Mouse (Mus musculus): Measurements from ENCODE around the gene Cd3e. TPM values are rescaled to one million over a fixed set of nuclear protein-coding genes. Genes with fewer than 3 reads are reported as not detected.
"Not testable (repeated sequence)": the region's sequence is repeated elsewhere in the genome, so short reads cannot be mapped to it uniquely, and the experiment has no call there.

Cd3e gene
- not detected in 2 replicates for total RNA-seq (2017)

GRCm38 (mm10) chr9:45009180-45010078 lies at the start of gene Cd3e:
Gene Cd3e, minus strand, starts transcription at chr9:45009627.
- no peak for ATAC-seq (replicated peaks; ENCODE audit: low read depth, poor library complexity, severe bottlenecking)

GRCm38 (mm10) chr9:45058304-45058940 lies 49.0 kb upstream of the Cd3e start:
- ATAC-seq (replicated peaks; ENCODE audit: low read depth, poor library complexity, severe bottlenecking), result no peak

GRCm38 (mm10) chr9:45055082-45055713 lies 45.8 kb upstream of the Cd3e start, which contains the start of gene Mpzl3:
Gene Mpzl3, plus strand, starts transcription at chr9:45055186.
- ATAC-seq (replicated peaks; ENCODE audit: low read depth, poor library complexity, severe bottlenecking), result peak; percentile 58

GRCm38 (mm10) chr9:45050301-45050700 lies 40.9 kb upstream of the Cd3e start:
- ATAC-seq (replicated peaks; ENCODE audit: low read depth, poor library complexity, severe bottlenecking), result no peak

DNA sequence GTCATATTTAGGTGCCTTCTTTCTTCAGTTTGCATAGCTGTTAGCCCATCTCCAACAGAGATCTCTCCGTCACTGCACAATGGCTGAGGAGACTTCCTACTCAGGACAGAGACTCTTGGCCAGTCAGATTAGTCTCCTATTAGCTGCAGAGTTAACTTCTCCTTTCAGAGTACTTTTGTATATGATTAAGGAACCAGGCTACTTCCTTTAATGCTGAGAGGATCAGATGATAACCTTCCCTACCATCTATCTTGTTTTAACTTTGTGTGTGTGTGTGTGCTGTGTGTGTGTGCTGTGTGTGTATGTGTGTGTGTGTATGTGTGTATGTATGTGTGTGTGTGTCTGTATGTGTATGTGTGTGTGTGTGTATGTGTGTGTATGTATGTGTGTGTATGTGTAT lies 40.3 kb upstream of the Cd3e start:
- ATAC-seq (replicated peaks; ENCODE audit: low read depth, poor library complexity, severe bottlenecking), result peak; percentile 52

- peak; percentile 78 for ATAC-seq (replicated peaks; ENCODE audit: low read depth, poor library complexity, severe bottlenecking)
These were observed 39.1 kb upstream of the Cd3e start for GRCm38 (mm10) chr9:45048511-45048910.

DNA sequence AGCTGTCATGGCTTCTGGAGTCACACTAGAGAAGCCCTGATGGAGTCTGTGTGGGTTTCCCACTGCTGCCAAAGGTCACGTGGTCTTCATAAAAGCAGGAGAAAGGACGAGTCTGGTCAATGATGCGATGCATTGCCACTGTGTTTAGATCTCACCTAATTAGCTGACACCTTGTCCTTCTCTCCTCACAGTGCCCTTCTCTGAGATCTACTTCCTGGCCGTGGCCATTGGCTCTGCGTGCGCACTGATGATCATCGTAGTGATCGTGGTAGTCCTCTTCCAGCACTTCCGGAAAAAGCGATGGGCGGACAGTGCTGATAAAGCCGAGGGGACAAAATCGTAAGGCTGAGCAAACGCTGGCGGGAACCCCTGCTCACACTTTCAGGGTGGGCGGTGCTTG lies 37.5 kb upstream of the Cd3e start:
- ATAC-seq (replicated peaks; ENCODE audit: low read depth, poor library complexity, severe bottlenecking), result no peak

- no peak for ATAC-seq (replicated peaks; ENCODE audit: low read depth, poor library complexity, severe bottlenecking)
These were observed 33.5 kb upstream of the Cd3e start for GRCm38 (mm10) chr9:45042947-45043346.

- 0 out of 2 replicates have a peak, but pooled peaks have one; percentile 16 for ATAC-seq (replicated peaks; ENCODE audit: low read depth, poor library complexity, severe bottlenecking)
These were observed 32.8 kb upstream of the Cd3e start for GRCm38 (mm10) chr9:45042056-45042720.

GRCm38 (mm10) chr9:45041131-45041838 lies 31.9 kb upstream of the Cd3e start:
- peak; percentile 90 for ATAC-seq (replicated peaks; ENCODE audit: low read depth, poor library complexity, severe bottlenecking)

DNA sequence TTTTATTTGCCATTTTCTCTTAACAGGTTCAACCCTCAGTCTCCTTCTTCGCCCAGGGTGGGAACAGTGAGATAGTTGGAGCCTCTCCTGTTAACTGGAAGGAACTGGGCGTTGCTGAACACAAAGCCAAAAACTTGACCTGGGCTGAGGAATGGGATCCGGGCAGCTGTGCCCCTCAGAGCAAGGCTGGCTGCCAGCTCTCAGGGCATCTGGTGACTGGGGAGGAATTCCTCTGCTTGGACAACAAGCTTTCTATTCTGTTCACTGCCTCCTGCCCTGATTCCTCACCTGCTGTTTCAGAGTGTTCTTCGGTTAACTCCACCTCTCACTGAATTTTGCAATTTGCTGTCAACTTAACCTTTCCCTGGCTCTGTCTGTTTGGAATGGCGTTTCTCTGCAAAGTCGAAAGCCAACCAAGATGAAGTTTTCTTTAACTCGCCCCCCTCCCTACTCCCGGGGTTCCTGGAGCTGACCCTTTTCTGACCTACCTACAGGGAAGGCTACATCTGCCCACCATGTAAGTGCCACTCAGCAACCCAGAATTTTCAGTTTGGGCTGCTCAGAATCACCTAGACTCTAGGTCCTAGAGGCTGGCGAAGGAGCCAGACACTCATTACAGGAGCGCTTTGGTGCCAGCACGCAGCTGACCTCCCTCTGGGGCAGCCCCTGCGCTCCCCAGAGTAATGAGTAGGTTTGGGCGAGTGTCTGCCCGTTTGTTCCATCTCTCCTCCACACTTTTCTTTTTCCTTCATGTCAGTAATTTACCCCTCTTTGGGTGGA lies 30.8 kb upstream of the Cd3e start:
- no peak for ATAC-seq (replicated peaks; ENCODE audit: low read depth, poor library complexity, severe bottlenecking)

DNA sequence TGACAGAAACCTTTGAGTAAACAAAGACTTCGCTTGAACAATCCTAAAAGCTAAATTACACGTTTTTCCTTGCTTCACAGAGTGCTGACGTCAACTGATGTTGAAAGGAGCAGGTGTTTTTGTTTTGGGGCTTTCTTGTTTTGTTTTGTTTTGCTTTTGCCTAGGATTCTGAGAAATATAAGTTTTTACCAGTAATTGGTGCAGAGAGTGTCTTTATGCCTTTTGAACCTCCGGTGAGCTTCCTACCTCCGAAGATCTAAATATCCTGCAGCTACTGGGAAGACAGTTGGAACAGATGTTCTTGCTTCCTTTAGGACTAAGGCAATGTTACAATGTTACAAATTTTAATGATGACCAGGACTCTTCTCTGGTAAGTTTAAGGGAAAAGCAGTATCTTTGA lies 30.1 kb upstream of the Cd3e start, which contains the start of gene Mpzl2:
TSS of gene Mpzl2 (plus strand) at position 301 of the 400 bp plus-strand sequence.
- no peak for ATAC-seq (replicated peaks; ENCODE audit: low read depth, poor library complexity, severe bottlenecking)

- not testable (repeated sequence) for ATAC-seq (replicated peaks; ENCODE audit: low read depth, poor library complexity, severe bottlenecking)
These were observed 28.4 kb upstream of the Cd3e start for GRCm38 (mm10) chr9:45037803-45038202.

GRCm38 (mm10) chr9:45034526-45034925 lies 25.1 kb upstream of the Cd3e start:
- ATAC-seq (replicated peaks; ENCODE audit: low read depth, poor library complexity, severe bottlenecking), result no peak

- no peak for ATAC-seq (replicated peaks; ENCODE audit: low read depth, poor library complexity, severe bottlenecking)
These were observed 22.8 kb upstream of the Cd3e start for GRCm38 (mm10) chr9:45032261-45032660.

DNA sequence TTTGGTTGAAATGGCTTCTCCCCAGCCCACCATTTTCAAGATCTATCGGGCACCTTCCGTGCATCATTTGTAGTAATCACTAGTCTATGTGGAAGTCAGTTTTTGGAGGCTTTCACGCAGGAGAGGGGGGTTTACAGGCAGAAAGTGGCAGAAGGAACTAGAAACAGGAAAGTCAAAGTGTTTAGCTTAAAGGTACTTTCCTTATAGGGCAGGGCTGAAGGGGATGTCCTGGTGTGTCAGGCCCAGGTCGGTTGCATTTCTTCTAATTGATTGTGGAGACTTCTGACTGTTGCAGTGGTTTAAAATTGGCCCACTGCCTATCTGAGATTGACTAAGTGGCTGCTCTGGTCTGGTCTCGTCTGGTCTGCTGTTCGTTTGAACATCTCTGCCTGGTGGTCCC lies 20.9 kb upstream of the Cd3e start:
- no peak for ATAC-seq (replicated peaks; ENCODE audit: low read depth, poor library complexity, severe bottlenecking)

DNA sequence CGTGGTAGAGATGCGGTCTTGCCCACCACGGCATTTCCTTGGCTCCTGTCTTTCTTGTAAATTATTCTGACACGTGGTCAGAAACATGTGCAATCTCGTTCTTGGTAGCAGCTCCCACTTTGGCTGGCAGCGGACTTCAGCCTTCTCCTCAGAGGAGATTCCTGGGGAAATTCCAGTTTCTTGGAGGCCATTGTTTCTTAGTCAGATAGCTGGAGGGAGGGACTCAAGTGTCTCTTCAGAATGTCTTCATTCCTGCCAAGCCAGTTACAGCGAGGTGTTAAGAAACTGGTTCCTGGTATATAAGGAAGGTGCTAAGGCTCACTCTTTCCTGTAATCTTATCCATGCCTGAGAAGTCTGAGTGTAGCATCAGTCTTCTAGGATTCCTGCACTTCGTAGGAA lies 17.9 kb upstream of the Cd3e start:
- no peak for ATAC-seq (replicated peaks; ENCODE audit: low read depth, poor library complexity, severe bottlenecking)

DNA sequence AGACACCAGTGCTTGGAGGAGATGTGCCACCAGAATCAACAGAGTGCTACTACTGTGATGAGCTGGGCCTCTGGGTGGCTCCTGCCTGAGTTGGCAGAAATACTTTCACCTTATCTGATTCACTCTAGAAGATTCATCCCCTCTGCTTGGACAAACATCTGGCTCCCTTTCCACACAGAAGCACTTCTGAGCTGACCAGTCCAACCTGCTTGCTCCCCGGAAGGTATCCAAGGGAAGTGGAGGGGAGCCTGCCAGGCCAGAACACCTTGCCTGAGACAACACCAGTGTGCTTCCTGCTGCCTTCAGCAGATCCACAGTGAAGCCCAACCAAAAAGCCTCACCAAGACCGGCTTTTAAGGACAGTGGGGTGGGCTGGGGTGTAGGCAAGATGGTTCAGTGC lies 14.8 kb upstream of the Cd3e start:
- no peak for ATAC-seq (replicated peaks; ENCODE audit: low read depth, poor library complexity, severe bottlenecking)

DNA sequence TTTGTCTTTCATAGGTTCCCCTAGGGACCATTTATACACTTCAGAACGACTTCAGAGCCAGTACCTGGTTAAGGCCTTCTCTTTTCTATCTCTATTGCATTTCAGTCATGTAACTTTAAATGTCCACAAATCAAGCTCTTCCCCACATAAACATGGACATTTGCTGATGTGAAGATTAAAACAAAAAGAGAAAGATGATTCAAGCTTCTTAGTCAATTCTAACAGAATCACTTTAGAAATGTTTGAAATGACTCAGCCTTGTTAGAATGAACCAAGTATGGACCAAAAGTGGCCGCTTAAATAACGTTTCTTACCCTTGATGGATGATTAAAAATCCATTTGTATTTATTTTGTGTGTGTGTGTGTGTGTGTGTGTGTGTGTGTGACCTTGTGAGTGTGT lies 14.2 kb upstream of the Cd3e start:
- no peak for ATAC-seq (replicated peaks; ENCODE audit: low read depth, poor library complexity, severe bottlenecking)

Measured in common myeloid progenitor, adult 5-6 weeks (primary cell).